Mouse (Mus musculus) mouse embryonic stem cell (cell line): ENCODE results near the gene Olfr1392.
"Not testable (repeated sequence)": the region's sequence is repeated elsewhere in the genome, so short reads cannot be mapped to it uniquely, and the experiment has no call there.

Experiments
- in situ Hi-C, 2 experiments: fragments of 300-500 bp; cut with MboI; formaldehyde crosslinking; loops; 1 replicate in 1 of 2; 3 replicates in 1 of 2; pipeline ENCODE4 v1.14.3; 2019 to 2020; ENCODE audit warnings: low sequenced_read_pairs in 2 of 2, low pct_unique_long_range_greater_than_20kb in 1 of 2, mixed read lengths in 1 of 2; ENCODE audit not compliant: unreplicated experiment in 1 of 2

The Olfr1392 gene

DNA sequence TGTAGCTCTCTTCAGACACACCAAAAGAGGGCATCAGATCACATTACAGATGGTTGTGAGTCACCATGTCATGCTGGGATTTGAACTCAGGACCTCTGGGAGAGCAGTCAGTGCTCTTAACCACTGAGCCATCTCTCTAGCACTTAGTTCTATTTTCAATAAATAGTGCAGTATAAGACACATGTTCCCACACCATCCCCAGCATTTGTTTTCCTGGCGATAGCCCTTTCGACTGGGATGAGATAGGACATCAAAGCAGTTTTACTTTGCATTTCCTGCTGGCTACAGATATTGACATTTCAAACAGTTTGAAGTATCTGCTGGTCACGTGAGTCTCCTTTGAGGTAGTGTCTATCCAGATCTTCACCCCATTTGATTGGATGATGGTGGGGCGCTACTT is 14.7 kb upstream of the Olfr1392 start:
- in situ Hi-C loops = loop anchor here (5.0 to 25.0 kb wide), 2 partner anchors 83 to 408 kb away; partner anchors contain the start of genes Irgm1 (in 2 of the 2) and Btnl9 (in 1 of the 2)

DNA sequence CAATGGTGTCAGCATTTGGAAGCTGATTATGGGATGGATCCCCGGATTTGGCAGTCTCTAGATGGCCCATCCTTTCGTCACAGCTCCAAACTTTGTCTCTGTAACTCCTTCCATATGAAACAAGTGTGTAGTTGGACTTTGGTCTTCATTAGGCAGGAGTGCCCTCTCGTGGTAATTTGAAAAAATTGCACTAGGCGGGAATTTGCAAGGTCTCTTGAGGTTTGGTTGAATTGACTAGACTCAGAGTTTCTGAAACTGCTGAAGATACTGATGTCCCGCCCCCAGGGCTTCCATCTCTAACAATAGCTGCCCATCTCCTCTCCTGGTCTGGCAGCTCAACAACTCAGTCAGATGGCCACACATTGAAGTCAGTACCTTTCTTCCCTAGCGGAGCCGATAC is 13.7 kb upstream of the Olfr1392 start:
- in situ Hi-C loops = loop anchor here (5.0 to 25.0 kb wide), 2 partner anchors 84 to 409 kb away; partner anchors contain the start of genes Irgm1 (in 2 of the 2) and Btnl9 (in 1 of the 2)

DNA sequence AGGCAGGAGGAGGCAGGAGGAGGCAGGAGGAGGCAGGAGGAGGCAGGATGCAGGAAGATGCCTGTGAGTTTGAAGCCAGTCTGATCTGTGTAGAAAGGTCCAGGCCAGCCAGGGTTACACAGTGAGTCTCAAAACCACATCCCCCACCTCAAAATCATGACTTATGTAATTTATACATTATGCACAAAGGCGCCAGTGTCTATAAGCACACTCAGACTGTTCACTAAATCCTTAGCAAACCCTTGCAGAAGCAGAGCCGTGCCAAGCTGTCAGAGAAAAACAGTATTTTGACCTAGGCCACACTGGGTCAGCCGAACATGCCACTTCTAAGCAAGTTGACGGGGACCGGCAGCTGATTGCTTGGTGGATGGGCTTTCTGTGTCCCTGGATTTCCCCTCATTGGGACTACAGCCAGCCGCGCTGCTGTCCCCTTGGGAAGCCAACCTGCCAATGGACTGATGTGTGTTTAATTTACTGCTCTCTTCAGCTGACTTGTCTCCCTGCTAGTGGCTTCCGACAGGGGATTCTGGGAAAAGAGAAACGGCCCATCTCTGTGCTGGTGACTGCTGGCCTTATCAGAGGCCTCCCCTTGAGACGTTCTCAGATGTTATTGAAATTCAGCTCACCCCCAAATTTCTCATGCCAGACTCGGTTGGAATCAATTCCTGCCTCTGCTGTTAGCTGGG is 11.1 kb upstream of the Olfr1392 start:
- in situ Hi-C loops = loop anchor here (5.0 to 25.0 kb wide), 2 partner anchors 87 to 412 kb away; partner anchors contain the start of genes Irgm1 (in 2 of the 2) and Btnl9 (in 1 of the 2)

- in situ Hi-C loops = no loop called here
Measured at GRCm38 (mm10) chr11:49278222-49278621, 6.9 kb upstream of the Olfr1392 start, which contains the start of gene Olfr1393. Olfr1393 (plus strand) TSS chr11:49278304.

- in situ Hi-C loops = no loop called here
Measured at GRCm38 (mm10) chr11:49287251-49287650, 2.2 kb downstream of the Olfr1392 start.

DNA sequence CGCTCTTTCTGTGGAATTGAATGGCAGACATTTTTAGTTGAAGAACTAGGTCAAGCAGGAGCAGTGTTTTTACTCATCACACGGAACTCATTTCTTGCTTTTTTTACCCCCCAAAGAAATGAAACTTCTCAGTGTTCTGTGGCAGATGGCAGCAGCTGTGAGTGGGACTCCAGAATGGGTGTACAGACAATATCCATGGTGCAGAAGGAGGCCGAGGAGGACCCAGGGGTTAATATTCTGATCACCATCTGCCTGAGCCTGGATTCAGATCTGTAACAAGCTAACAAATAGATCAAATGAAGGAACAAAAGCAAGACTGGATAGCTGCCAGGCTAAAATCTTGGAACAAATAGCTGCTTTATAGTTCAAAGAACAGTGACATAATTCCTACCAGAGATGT is 7.7 kb downstream of the Olfr1392 start:
- in situ Hi-C loops = no loop called here

DNA sequence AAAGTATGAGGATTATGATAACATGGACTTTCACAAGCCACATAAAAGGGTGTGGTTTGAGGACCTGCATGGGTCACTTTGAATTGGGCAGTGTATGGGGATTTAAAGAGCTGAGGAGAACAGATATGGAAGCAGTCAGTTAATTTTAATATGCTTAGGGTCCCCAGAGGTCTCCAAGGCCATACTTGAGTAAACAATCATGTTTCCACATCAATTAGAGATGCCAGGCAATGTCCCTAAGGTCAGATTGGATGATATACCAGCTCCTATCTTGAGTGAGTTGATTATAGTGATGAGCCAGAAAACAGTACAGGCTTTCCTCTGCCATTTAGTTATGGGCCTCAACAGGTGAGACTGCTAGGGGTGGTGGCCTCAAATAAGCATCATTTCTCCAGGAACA is 19.4 kb downstream of the Olfr1392 start, which contains the start of gene Olfr10:
Gene Olfr10, plus strand, starts transcription at position 301 of the 400 bp plus-strand sequence.
- in situ Hi-C loops = no loop called here

GRCm38 (mm10) chr11:49308547-49308946 is 23.5 kb downstream of the Olfr1392 start:
- in situ Hi-C loops = not testable (repeated sequence)

GRCm38 (mm10) chr11:49322442-49322841 is 37.4 kb downstream of the Olfr1392 start, which contains the start of gene Olfr1391:
Olfr1391 (plus strand) TSS chr11:49322742.
- in situ Hi-C loops = no loop called here

GRCm38 (mm10) chr11:49326726-49327125 is 41.6 kb downstream of the Olfr1392 start:
- in situ Hi-C loops = no loop called here

DNA sequence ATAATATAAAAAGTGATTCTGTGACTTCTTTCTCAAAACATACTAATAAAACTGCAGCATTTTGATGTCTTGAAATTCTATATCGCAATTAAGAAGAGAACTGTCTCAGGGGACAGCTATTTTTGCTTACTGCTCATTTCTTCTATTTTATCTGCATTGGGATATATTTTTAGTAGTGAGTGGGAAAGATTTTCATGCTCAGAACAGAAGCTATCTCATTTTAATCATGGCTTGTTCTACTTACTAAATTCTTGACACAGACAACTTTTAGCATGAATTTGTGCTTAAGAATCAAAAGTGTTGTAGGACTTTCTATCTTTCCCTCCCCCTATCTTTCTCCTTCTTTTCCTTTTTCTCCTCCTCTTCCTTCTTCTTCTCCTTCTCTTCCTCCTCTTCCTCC is 44.6 kb downstream of the Olfr1392 start:
- in situ Hi-C loops = no loop called here

DNA sequence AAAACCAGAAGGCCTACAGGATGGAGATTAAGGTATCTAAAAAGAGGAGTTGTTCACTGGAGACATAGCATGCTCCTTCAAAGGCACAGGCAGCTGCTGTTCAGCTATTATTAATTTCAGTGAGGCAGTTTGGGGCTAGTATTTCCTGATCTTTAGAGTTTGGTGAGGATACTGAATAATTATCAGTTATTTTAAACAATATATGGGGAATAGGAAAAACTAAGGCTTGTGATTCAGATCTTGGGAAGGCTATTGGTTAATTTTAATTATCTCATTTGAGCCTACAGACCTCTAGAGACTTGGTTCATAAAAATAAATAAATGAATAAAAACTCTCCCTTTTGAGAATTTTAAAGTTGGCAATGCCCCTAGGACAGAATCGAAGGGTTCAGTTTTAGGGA is 49.8 kb downstream of the Olfr1392 start, which contains the start of gene Olfr1390:
Gene Olfr1390, plus strand, starts transcription at position 301 of the 400 bp plus-strand sequence.
- in situ Hi-C loops = no loop called here

DNA sequence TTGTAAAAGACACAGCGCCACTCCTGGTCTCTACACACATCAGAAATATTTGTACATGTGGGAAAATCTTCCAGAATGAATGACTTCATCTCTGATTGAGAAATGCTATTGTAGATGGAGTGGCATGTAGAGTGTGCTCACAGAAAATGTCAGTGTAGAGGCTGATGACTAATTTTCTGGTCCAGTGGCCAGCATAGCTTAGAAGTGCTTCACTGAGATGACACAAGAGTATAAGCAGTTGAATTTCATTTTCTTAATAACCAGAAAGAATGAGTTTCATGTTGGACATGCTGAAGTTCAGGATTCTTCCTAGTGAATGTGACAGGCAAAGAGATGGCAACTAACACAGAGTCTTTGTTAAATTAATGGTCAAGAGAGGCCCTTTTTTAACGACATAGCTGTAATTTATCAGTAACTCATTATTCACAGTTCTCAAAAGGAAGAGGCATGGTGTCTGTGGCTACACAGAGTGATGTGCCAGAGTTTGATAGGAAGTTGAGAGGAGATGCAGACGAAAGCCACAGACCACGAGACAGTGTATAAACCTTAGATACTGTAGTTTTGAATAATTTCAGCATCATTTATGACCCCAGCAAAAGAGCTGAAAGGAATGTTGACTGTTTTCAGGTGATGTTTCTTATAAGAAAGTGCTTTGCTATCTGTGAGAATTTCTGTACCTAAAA is 52.2 kb downstream of the Olfr1392 start:
- in situ Hi-C loops = no loop called here
